Mouse (Mus musculus) CH12.LX (cell line): ENCODE data around the gene Olfr187. TPM values are rescaled to one million over a fixed set of nuclear protein-coding genes. Genes with fewer than 3 reads are reported as not detected.
"Not testable (repeated sequence)": the region's sequence is repeated elsewhere in the genome, so short reads cannot be mapped to it uniquely, and the experiment has no call there.

Source experiments
- DNase-seq: peaks from one replicate; pipeline ENCODE4 v3.0.0-alpha.2; 2013; ENCODE audit errors: extremely low read depth
- H3K27ac ChIP-seq: 2 replicates; pipeline ENCODE4 v1.5.1; 2012; ENCODE audit warnings: low read depth, mild to moderate bottlenecking, control low read depth, moderate library complexity; ENCODE audit not compliant: insufficient read depth
- H3K27me3 ChIP-seq: replicated peaks from 2 replicates; pipeline ENCODE3; 2012; ENCODE audit warnings: inconsistent platforms
- H3K36me3 ChIP-seq, 2 experiments: replicated peaks in 1 of 2; 2 replicates each; pipeline versions ENCODE3 to v1.6.1; 2012; ENCODE audit warnings: inconsistent platforms in 1 of 2, low read length in 1 of 2, mild to moderate bottlenecking in 1 of 2, mixed read lengths in 1 of 2, moderate library complexity in 1 of 2; ENCODE audit not compliant: control insufficient read depth in 1 of 2, insufficient read depth in 1 of 2
- H3K4me1 ChIP-seq, 2 experiments: 2 replicates each; pipeline ENCODE4 v1.6.1; 2012; ENCODE audit warnings: inconsistent platforms in 1 of 2, moderate library complexity in 1 of 2; ENCODE audit not compliant: insufficient read depth in 2 of 2, control insufficient read depth in 1 of 2
- H3K4me2 ChIP-seq: 2 replicates; pipeline ENCODE4 v1.6.1; 2012; ENCODE audit warnings: low read depth, mild to moderate bottlenecking, control low read depth; ENCODE audit not compliant: poor library complexity, insufficient read depth, severe bottlenecking
- H3K4me3 ChIP-seq, 3 experiments: fragments of 150-350 bp in 1 of 3; sonication (generic) in 1 of 3; replicated peaks in 1 of 3; 2 replicates each; pipeline versions ENCODE3 to v1.5.1; 2011 to 2012; ENCODE audit warnings: low read depth in 2 of 3, low read length in 2 of 3, mild to moderate bottlenecking in 2 of 3, moderate library complexity in 2 of 3, control low read depth in 1 of 3, improper control_type of control experiment in 1 of 3, inconsistent platforms in 1 of 3, mixed read lengths in 1 of 3; ENCODE audit not compliant: poor library complexity in 1 of 3
- H3K79me2 ChIP-seq: replicated peaks from 2 replicates; pipeline ENCODE4 v1.6.1; 2012; ENCODE audit warnings: mild to moderate bottlenecking, moderate library complexity; ENCODE audit not compliant: control insufficient read depth, poor library complexity, insufficient read depth, severe bottlenecking; ENCODE audit errors: extremely low read depth
- H3K9ac ChIP-seq: 2 replicates; pipeline ENCODE4 v1.6.1; 2012; ENCODE audit warnings: low read depth, mild to moderate bottlenecking, control low read depth, moderate library complexity; ENCODE audit not compliant: insufficient read depth
- H3K9me3 ChIP-seq: replicated peaks from 2 replicates; pipeline ENCODE3; 2012; ENCODE audit warnings: low read length, inconsistent platforms, mixed read lengths
- BHLHE40 ChIP-seq: IDR thresholded peaks from 2 replicates; pipeline ENCODE4 v1.6.1; 2011; ENCODE audit warnings: mild to moderate bottlenecking, low read depth, low read length, improper control_type of control experiment
- CHD1 ChIP-seq: IDR thresholded peaks from 2 replicates; pipeline ENCODE4 v1.6.1; 2012; ENCODE audit warnings: low read depth, low read length, improper control_type of control experiment, inconsistent platforms
- CTCF ChIP-seq, 2 experiments: IDR thresholded peaks in 1 of 2; conservative IDR thresholded peaks in 1 of 2; 2 replicates each; pipeline ENCODE4 v1.5.1; 2011 to 2012; ENCODE audit warnings: low read depth in 2 of 2, low read length in 2 of 2, improper control_type of control experiment in 1 of 2, inconsistent platforms in 1 of 2, mild to moderate bottlenecking in 1 of 2, moderate library complexity in 1 of 2
- ELF1 ChIP-seq: IDR thresholded peaks from 2 replicates; pipeline ENCODE4 v1.6.1; 2014; ENCODE audit warnings: low read depth, mild to moderate bottlenecking, inconsistent platforms, low read length, improper control_type of control experiment
- GABPA ChIP-seq: IDR thresholded peaks from 2 replicates; pipeline ENCODE4 v1.6.1; 2012; ENCODE audit warnings: low read depth, low read length, improper control_type of control experiment, inconsistent platforms; ENCODE audit not compliant: insufficient replicate concordance
- HCFC1 ChIP-seq: IDR thresholded peaks from 2 replicates; pipeline ENCODE4 v1.6.1; 2012; ENCODE audit warnings: low read depth, mild to moderate bottlenecking, inconsistent platforms, low read length, improper control_type of control experiment
- IRF4 ChIP-seq: IDR thresholded peaks from 2 replicates; pipeline ENCODE4 v1.6.1; 2014; ENCODE audit warnings: low read depth, mild to moderate bottlenecking, inconsistent platforms, low read length, improper control_type of control experiment
- JUN ChIP-seq: IDR thresholded peaks from 2 replicates; pipeline ENCODE4 v1.6.1; 2011; ENCODE audit warnings: low read depth, mild to moderate bottlenecking, low read length, improper control_type of control experiment, moderate library complexity; ENCODE audit not compliant: insufficient read depth
- KAT2A ChIP-seq: IDR thresholded peaks from 2 replicates; pipeline ENCODE4 v1.6.1; 2012; ENCODE audit warnings: low read length, improper control_type of control experiment, inconsistent platforms; ENCODE audit not compliant: insufficient replicate concordance
- MAFK ChIP-seq: IDR thresholded peaks from 2 replicates; pipeline ENCODE4 v1.6.1; 2011; ENCODE audit warnings: low read length, improper control_type of control experiment; ENCODE audit not compliant: insufficient replicate concordance
- MAX ChIP-seq: IDR thresholded peaks from 2 replicates; pipeline ENCODE4 v1.6.1; 2011; ENCODE audit warnings: low read length, improper control_type of control experiment
- MXI1 ChIP-seq: IDR thresholded peaks from 2 replicates; pipeline ENCODE4 v1.6.1; 2011; ENCODE audit warnings: mild to moderate bottlenecking, low read depth, low read length, improper control_type of control experiment
- MYC ChIP-seq: IDR thresholded peaks from 2 replicates; pipeline ENCODE4 v1.6.1; 2011; ENCODE audit warnings: low read depth, mild to moderate bottlenecking, improper control_type of control experiment, low read length
- PAX5 ChIP-seq: IDR thresholded peaks from 2 replicates; pipeline ENCODE4 v1.6.1; 2012; ENCODE audit warnings: low read length, inconsistent platforms, mixed read lengths
- POLR2A ChIP-seq: IDR thresholded peaks from 2 replicates; pipeline ENCODE4 v1.6.1; 2011; ENCODE audit warnings: low read depth, mild to moderate bottlenecking, improper control_type of control experiment, low read length
- RAD21 ChIP-seq: IDR thresholded peaks from 2 replicates; pipeline ENCODE4 v1.6.1; 2011; ENCODE audit warnings: low read depth, mild to moderate bottlenecking, low read length, improper control_type of control experiment, moderate library complexity
- SIN3A ChIP-seq: IDR thresholded peaks from 2 replicates; pipeline ENCODE4 v1.6.1; 2012; ENCODE audit warnings: low read length, improper control_type of control experiment, inconsistent platforms
- SMC3 ChIP-seq: IDR thresholded peaks from 2 replicates; pipeline ENCODE4 v1.6.1; 2011; ENCODE audit warnings: low read depth, low read length, improper control_type of control experiment
- USF2 ChIP-seq: conservative IDR thresholded peaks from 2 replicates; pipeline ENCODE4 v1.6.1; 2011; ENCODE audit warnings: low read depth, low read length, improper control_type of control experiment
- ZC3H11A ChIP-seq: IDR thresholded peaks from 2 replicates; pipeline ENCODE4 v1.6.1; 2012; ENCODE audit warnings: low read depth, mild to moderate bottlenecking, inconsistent platforms, low read length, improper control_type of control experiment
- ZKSCAN1 ChIP-seq: IDR thresholded peaks from 2 replicates; pipeline ENCODE4 v1.6.1; 2012; ENCODE audit warnings: low read depth, inconsistent platforms, low read length, improper control_type of control experiment, borderline replicate concordance
- ZMIZ1 ChIP-seq: IDR thresholded peaks from 2 replicates; pipeline ENCODE4 v1.6.1; 2012; ENCODE audit warnings: low read depth, mild to moderate bottlenecking, inconsistent platforms, low read length, improper control_type of control experiment
- ZNF384 ChIP-seq: IDR thresholded peaks from 2 replicates; pipeline ENCODE4 v1.6.1; 2012; ENCODE audit warnings: low read depth, low read length, improper control_type of control experiment, inconsistent platforms
- dilution Hi-C: fragments of 300-500 bp; cut with MboI; formaldehyde crosslinking; loops from 2 replicates; pipeline ENCODE4 v1.14.3; 2020; ENCODE audit warnings: low sequenced_read_pairs; ENCODE audit not compliant: extremely low pct_unique_long_range_greater_than_20kb, extremely low pct_ligation_motif_present
- in situ Hi-C: fragments of 300-500 bp; cut with MboI; formaldehyde crosslinking; loops from 3 replicates; pipeline ENCODE4 v1.14.3; 2019; ENCODE audit warnings: low sequenced_read_pairs, low pct_ligation_motif_present, low pct_unique_long_range_greater_than_20kb, mixed read lengths
- polyA plus RNA-seq: library from polyadenylated mRNA; unstranded; fragments of >175 nt; gene quantifications from 2 replicates; pipeline ENCODE4 v1.2.1, GENCODE M21; 2012; ENCODE audit warnings: low read depth; ENCODE audit not compliant: insufficient read length
- total RNA-seq, 2 experiments: library from RNA; depleted of rRNA; stranded (reverse); fragments of 300-350 nt in 1 of 2; fragments of >200 nt in 1 of 2; gene quantifications; 2 replicates each; pipeline ENCODE4 v1.2.3; 2012 to 2014

Olfr187 gene
- total and polyA plus RNA-seq, 3 experiments: not detected

- H3K79me2 ChIP-seq, H3K4me1 ChIP-seq, H3K4me2 ChIP-seq, H3K9me3 ChIP-seq, H3K27ac ChIP-seq, DNase-seq, H3K4me3 ChIP-seq, in situ Hi-C loops, H3K9ac ChIP-seq, H3K36me3 ChIP-seq, dilution Hi-C loops, H3K27me3 ChIP-seq: not testable (repeated sequence)
Measured at GRCm38 (mm10) chr16:59049286-59049685, 9.7 kb upstream of the Olfr187 start.

DNA sequence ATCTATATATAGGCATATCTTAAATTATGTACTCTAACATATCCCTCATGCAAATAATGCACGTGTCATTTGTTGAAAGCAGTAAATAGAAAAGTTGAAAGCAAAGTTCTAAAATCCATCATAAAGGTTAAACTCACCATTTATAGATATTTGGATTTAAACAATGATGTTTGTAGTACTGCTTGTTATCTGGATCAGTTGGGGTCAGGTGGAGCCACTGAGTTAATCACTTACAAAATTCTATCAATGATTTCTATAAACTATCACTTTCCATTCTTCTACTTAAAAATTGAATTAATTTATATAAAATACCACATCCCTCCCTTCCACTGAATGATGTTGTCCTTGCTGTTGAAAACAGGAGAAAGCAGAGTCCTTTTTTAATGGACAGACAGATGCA, 9.3 kb upstream of the Olfr187 start:
- H3K36me3 ChIP-seq: no peaks in the 10 kb centered on the region
- no peak overlapping the region for H3K9ac ChIP-seq
- TF ChIP-seq MYC (no peak), ELF1 (no peak), CTCF (conservative IDR thresholded peaks at IDR 0.05 in 1 of 2, IDR thresholded peaks at IDR 0.05 in 1 of 2; ENCODE audit: low read depth in 2 of 2, low read length in 2 of 2) (no peak), MXI1 (no peak), ZNF384 (no peak), MAX (no peak), ZC3H11A (no peak), RAD21 (no peak), JUN (no peak)
- no peak for DNase-seq
- no peaks in the 10 kb centered on the region for H3K4me1 ChIP-seq
- no peaks in the 10 kb centered on the region for H3K9me3 ChIP-seq
- dilution Hi-C loops: no loop called here
- H3K4me2 ChIP-seq: no peak overlapping the region
- H3K4me3 ChIP-seq: no peak overlapping the region
- no peaks in the 10 kb centered on the region for H3K79me2 ChIP-seq
- in situ Hi-C loops: no loop called here
- H3K27me3 ChIP-seq: no peaks in the 10 kb centered on the region
- no peak overlapping the region for H3K27ac ChIP-seq

- Histone ChIP-seq H3K4me3 (no peak overlapping the region), H3K36me3 (no peaks in the 10 kb centered on the region), H3K4me2 (no peak overlapping the region), H3K27me3 (no peaks in the 10 kb centered on the region), H3K9me3 (no peaks in the 10 kb centered on the region), H3K9ac (no peak overlapping the region), H3K27ac (no peak overlapping the region), H3K4me1 (no peaks in the 10 kb centered on the region), H3K79me2 (no peaks in the 10 kb centered on the region)
- in situ Hi-C loops: no loop called here
- no peak for DNase-seq
- dilution Hi-C loops: no loop called here
- TF ChIP-seq ZKSCAN1 (no peak), ZMIZ1 (no peak), ZNF384 (no peak), SMC3 (no peak), HCFC1 (no peak), GABPA (no peak), USF2 (no peak), KAT2A (no peak), POLR2A (no peak), ELF1 (no peak), CTCF (conservative IDR thresholded peaks at IDR 0.05 in 1 of 2, IDR thresholded peaks at IDR 0.05 in 1 of 2; ENCODE audit: low read depth in 2 of 2, low read length in 2 of 2) (no peak), IRF4 (no peak), CHD1 (no peak), MAFK (no peak), SIN3A (no peak), MXI1 (no peak), PAX5 (no peak), BHLHE40 (no peak)
Measured at GRCm38 (mm10) chr16:59047579-59047978, 8.0 kb upstream of the Olfr187 start.
